Mouse (Mus musculus) frontal cortex, adult 2 months (tissue): ENCODE results near the gene Cuedc2. TPM values are rescaled to one million over a fixed set of nuclear protein-coding genes. Genes with fewer than 3 reads are reported as not detected.

Experiments used
- DNase-seq, 2 experiments: peaks; one replicate each; pipeline ENCODE4 v3.0.0; 2022; ENCODE audit warnings: low spot score in 1 of 2; ENCODE audit errors: extremely low spot score in 1 of 2
- polyA plus RNA-seq: library from polyadenylated mRNA; depleted of rRNA; stranded (reverse); fragments of >200 nt; gene quantifications from 2 replicates; pipeline ENCODE4 v1.2.3, GENCODE M21; 2012

Gene Cuedc2
- polyA plus RNA-seq, 1 experiment = 229 TPM

DNA sequence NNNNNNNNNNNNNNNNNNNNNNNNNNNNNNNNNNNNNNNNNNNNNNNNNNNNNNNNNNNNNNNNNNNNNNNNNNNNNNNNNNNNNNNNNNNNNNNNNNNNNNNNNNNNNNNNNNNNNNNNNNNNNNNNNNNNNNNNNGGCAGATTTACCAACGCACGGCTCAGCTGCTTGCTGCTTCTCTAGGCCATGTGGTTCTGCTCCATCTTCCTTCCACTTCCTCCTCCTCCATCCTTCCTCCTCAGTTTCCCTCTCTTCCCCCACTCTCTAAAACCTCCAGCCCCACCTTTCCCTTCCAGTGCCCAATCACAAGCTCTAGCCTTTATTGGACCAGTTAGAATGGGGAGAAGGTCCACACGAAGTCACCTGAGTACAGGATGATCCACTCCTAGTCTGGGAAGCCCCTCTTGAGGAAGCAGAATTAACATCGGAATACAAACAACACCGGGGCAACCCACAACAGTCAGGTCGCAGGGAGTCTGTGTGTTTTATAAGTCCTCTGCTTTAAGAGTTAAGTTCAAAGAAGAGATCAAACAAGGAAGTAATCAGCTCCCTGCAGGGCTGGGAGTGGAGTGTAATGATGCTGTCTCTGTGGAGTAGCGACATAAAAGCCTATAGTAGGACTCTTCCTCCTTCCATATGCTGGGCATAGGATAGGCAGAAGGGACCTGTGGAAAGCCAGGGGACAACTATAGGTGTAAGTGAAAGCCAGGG, 6.4 kb upstream of the Cuedc2 start:
- no peak for DNase-seq

DNA sequence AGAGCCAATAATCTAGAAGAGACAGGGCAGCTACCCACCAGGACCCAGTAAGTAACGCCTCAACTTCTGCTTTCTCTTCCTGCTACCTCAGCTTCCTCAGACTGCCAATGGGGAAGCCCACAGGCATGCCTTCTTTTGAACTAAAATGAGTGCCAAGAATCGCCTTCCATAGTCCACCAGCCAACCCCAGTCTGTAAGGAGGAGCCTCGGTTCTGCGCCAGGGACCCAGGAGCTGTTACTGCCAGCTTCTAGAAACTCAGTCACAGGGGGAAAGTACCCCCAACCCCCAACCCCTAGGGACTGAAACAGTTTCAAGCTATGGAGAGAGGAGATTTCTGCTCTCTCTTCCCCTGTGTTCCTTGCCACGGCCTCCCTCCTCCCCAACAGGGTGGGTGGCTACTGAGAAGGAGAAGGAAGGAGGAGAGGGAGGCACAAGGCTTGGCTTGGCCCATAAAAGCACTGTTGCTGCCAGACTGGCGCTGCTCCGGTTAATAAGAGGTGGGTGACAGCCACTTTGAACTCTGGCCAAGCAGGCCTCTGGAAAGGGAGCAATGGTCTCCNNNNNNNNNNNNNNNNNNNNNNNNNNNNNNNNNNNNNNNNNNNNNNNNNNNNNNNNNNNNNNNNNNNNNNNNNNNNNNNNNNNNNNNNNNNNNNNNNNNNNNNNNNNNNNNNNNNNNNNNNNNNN, 927 bp upstream of the Cuedc2 start:
- DNase-seq = no peak

DNA sequence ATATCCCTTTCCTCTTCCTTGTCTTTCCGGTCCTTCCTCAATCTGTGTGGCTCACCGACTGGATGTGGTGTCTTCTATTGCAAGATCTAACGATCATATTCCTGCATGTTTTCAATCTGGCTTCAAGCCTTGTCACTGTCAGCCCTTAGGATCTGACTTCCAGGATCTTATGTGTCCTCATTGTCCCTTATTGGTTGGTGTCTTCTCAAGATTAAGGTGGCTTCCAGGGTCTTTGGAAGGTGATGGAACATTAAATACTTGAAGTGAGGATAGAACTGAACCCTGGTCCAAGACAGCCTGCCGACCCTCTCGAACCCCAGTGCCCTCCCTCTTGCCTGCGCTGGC, 412 bp upstream of the Cuedc2 start:
- DNase-seq = no peak

DNA sequence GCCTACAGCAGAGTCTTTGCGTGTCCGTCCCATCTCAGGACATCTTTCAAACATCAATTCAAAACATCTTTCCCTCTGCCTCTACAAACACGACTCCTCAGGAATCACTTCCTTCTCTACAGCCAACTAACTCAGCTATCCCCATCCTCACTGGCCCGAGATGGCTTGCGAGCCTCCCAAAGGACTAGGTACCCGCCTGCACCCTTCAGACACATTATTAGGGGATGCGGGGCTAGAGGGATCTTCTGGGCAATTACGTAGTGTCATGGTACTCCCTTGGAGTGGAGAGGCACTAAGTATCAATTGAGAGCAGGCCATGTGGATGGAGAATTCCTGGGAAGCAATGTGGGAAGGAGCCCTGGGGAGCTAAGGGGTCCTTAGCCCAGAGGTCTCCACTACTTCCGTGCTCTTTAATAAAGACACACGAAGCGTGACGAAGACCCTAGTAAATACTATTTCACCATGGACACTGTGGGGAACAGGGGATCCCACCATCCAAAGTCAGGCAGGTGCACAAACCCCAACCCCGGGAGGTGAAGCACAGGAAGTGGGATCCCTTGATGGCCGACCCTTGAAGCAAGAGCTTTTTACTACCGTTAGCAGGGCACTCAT, 677 bp downstream of the Cuedc2 start:
- DNase-seq = no peak

DNA sequence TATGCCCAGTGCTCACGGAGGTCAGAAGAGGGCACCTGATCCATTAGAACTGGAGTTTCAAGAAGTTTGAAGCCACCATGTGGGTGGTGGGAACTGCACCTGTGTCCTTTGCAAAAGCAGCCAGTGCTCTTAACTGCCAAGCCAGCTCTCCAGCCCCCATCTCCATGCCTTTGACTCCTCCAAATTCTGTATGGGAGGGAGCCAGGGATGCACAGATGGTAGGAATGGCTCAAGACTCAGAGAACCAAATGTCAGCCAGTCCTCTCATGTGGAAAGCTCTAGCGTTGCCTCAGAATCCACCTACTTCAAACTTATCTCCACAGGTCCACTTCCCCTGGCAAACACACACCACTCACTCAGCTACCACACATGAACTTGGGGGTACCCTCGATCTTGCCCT, 4.6 kb downstream of the Cuedc2 start:
- no peak for DNase-seq

DNA sequence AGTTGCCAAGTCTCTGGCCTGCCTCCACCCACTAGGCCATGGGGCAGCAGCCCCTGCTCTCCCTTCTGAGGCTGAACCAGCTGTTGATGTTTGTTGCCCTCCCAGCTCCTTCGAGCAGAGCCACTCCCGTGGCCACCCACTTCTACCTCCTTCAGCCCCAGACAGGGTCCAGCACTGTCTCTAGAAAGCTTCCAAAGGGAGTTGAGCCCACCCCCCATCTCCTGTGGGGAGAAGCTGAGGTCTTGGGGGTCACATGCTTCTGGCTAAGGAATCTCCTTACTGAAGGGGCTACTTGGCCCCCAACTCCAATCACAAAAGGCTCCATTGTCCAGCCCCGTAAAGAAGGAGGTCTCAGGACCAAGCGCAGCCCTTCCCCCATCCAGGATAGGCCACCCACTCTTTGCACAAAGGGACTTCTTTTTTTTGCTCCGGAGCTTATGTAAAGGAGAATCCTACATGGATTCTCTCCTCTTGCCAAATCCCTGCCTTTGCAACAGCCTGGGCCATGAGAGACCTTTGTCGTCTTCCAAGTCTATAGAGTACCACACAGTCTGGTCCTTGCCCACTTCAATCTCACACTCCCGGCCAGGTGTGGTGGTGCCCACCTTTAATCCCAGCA, 5.7 kb downstream of the Cuedc2 start:
- no peak for DNase-seq

DNA sequence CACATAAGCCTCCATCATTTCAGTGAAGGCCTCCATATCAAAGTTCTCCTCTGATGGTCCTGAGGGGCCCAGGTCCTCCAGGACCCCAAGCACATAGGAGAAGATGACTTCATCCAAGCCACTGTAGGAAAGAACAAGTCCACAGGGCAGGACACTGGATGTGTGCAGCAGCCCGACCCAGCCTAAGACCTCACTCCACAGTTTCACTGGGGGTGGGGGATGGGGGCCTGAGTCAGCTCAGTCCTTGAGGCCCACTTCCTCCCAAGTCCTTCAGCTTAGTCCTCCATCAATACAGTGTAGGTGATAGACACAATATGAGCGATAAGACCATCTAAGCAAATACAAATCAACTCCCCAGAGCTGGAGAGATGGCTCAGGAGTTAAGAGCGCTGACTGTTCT, 6.6 kb downstream of the Cuedc2 start:
- DNase-seq = no peak

DNA sequence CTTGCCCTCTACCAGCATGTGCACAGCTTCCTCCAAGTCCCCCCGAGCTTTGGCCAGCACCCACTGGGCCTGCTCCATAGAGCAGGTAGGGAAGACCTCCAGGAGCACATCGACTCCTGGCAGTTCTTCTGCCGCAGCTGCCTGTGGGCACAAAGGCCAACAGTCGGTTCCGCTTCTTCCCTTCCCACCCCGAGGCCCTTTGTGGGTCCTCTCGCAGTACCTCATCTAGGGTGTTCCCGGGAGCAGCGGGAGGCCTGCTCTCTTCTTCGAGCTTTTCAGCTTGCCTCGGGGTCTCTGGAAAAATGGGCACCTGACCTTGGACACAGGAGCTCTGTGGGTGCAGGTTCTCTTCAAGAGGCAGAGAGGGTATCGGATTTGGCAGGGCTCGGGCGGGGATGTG, 7.2 kb downstream of the Cuedc2 start:
- DNase-seq = no peak

DNA sequence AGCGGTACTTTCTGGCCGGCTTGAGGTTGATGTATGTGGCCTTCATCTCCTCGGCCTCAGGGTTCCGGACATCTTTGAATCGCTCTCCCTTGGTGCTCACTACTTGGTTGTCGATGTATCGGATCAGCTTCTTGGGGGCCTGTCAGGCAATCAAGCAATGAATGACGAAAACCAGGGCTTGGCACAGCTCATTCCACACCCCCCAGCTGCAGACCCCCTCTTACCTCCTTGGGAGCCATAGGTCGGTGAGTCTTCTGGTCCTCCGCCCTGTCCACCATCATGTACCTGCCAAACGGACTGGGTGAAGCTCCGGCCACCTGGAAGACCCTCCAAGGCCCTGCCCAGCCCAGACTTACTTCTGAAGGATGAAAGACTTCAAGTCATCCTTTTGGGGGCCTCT, 7.8 kb downstream of the Cuedc2 start:
- no peak for DNase-seq

DNA sequence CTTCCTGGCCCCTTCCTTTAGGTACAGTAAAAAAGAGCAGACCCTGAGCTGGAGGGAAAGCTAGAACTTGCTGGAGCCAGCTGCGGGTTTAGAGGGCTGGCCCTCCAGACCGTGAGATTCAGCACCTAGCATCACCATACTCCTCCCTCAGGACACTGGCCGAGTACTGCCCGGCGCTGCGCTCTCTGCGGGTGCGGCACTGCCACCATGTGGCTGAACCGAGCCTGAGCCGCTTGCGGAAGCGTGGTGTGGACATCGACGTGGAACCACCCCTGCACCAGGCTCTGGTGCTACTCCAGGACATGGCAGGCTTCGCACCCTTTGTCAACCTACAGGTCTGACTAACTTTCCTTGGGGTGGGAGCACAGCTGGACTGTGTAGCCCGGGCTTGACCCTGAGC, 8.6 kb downstream of the Cuedc2 start:
- DNase-seq = peak in 1 of 2 experiments; percentile 86

DNA sequence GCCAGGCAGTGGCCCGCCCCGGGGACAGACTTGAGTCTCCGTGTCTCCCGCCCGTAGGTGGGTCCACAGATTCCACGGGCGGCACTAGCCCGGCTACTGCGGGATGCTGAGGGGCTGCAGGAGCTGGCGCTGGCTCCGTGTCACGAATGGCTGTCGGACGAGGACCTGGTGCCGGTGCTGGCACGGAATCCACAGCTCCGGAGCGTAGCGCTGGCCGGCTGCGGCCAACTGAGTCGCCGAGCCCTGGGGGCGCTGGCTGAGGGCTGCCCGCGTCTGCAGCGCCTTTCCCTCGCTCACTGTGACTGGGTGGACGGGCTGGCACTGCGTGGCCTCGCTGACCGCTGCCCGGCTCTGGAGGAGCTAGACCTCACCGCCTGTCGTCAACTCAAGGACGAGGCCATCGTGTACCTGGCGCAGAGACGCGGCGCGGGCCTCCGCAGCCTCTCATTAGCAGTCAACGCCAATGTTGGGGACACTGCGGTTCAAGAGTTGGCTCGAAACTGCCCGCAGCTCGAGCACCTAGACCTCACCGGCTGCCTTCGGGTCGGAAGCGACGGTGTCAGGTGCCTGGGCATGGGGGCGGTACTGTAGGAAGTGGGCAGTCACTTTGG, 9.4 kb downstream of the Cuedc2 start:
- no peak for DNase-seq

DNA sequence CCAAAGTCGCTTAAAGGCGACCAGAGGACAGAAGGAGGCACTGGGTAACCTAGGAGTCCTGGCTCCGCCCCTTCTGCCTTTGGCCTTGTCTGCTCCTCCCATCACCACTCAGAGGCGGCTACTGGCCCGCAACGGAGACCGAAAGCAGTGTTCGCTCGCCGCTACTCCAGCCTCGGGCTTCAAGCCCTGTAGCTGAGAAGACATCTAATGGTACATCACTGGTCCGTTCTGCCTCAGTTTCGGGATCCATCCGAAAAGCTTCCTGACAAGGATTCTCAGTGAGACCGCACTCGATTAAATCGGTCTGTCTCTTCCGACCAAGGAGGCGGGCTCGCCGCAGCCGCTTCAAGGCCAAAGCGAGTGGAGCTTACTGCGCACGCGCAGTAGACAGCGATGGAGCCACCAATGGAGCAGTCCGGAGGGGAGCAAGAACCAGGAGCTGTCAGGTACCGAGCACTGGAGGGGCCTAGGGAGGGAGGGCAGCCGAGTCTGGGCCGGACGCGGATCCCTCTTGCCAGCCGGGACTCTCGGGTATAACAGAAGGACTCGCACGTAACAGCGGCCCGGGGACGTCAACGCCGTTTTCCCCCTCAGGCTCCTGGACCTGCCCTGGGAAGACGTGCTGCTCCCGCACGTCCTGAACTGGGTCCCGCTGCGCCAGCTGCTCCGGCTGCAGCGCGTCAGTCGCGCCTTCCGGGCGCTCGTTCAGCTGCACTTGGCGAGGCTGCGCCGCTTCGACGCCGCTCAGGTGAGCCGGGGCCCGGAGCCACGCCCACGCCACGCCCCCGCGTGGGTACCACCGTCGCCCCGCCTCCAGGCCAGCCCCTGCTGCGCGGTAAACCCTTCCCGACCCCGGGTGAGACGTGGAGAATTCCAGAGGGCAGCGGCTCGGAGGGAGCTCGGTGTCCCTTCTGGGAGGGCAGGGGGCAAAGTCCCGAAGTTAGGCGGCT, 10.1 kb downstream of the Cuedc2 start, which contains the start of gene Fbxl15:
Gene Fbxl15, plus strand, starts transcription at position 104 of the 950 bp plus-strand sequence.
- DNase-seq = peak; percentile 92 to 96

DNA sequence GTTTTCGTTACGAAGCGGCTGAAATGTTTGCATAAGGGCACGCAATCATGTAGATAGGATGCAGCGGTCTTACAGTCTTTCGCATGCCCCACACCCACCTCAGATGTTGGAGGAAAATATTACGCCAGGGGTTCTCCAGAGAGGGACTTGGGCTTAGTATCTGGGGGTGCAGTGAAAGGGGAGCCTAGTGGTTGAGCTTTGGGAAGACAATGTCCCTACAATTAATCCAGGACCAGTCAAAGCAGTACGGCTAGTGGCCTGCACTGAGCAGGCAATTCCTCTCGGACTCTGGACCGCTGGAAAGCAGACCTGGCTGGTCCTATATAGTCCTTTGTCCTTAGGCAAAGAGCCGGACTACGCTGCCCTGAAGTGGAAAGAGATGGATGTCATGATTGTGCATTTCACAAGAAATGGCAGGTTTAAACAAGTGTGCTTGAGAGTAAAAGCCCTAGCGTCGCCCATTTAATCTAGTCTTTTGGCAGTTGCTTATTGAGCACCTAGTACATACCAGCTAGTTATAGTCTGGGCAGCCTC, 10.9 kb downstream of the Cuedc2 start:
- DNase-seq = no peak

DNA sequence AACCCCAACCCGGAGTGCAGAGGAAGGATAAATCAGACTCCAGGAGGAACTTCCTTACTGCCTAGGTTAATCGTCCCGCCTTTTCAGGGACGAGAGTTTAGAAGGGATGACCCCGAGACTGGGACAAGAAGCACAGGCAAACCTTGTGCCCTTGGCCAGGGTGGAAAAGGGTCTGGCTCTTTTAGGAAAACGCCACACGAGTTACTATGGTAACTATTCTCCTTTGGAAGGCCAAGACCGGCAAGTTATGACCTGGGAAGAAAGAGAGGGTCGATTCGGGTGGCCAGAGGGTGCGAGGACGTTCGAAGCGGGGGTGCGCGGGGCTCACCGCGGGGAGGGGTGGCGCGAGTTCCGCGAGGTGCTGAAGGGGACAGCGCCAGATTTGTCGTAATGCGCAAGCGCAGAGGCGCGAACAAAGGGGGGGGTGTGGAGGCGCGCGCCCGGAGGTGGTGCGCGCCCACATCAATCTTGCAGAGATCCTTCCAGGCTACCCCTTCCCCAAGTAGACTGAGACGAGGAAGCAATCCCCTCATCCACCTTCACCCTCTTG, 11.7 kb downstream of the Cuedc2 start, which contains the start of gene Psd:
Gene Psd, minus strand, starts transcription at position 401 of the 550 bp plus-strand sequence.
- DNase-seq = peak in 1 of 2 experiments; percentile 75

DNA sequence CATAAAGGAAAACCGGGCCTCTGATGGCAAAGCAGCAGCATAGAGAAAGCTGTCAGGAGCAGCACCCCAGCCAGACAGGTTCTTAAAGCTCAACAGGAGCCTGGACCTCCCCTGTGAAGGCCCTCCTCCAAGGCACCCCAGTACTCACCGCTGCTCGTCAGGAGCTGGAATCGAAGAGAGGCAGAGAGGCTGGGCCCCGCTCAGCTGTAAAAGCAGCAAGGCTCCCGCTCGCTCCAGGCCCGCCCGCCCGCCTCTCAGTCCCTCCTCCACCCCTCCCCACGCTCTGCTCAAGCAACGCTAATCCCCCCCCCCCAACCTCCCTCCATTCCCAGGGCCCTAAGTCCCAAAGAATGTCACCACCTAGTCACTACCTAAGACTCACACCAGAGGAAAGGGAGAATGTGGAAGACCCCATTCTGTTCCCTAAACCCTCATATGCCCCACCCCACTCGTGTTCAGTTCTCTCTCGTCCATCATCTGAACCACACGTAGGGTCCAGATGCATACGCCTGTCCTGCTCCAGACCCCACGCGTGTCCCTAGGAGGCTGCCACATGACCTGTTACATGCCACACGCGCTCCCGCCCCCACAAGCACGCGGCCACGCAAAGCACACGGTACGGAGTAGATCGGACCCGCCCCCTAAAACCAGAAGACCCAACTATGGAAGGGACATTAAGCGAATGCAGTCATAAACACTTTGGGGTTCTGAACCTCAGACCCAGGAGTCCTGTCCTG, 12.3 kb downstream of the Cuedc2 start:
- DNase-seq = no peak

DNA sequence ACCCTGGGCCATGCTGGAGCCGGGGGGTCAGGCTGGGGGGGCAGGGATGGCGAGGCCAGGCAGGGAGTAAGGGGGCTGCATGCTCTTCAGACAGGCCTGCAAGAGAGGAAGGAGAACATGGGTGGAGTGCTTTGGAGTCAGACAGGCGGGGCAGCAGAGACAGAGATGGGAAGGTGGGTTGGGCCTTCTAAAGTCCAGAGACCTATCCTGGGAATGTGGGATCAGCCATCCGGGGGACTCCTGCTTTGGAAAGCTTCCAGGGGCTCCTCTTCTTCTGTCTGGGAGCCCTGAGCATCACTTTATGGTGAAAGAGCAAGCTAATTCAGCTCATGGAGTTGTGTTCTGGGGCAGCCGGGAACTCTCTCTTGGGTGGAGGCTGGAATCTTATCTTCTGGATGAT, 13.6 kb downstream of the Cuedc2 start:
- no peak for DNase-seq

DNA sequence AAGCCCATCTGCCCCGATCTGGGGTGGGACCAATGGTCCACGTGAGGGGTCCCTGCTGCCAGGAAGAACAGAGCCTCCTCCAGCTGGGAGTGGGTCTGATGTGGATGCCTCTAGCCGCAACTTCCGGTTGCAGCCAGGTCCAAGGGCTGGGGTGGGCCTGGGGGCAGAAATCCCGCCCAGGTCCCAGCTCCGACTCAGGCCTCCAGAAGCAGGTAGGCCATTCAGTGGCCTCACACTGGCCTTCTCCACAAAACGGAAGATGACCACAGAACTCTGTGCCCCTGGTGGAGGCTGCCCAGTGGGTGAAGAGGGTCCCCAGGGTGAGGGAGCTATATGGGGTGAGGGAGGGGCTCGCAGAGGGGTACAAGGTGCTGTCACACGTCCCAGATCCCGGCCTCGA, 14.1 kb downstream of the Cuedc2 start:
- DNase-seq = no peak

DNA sequence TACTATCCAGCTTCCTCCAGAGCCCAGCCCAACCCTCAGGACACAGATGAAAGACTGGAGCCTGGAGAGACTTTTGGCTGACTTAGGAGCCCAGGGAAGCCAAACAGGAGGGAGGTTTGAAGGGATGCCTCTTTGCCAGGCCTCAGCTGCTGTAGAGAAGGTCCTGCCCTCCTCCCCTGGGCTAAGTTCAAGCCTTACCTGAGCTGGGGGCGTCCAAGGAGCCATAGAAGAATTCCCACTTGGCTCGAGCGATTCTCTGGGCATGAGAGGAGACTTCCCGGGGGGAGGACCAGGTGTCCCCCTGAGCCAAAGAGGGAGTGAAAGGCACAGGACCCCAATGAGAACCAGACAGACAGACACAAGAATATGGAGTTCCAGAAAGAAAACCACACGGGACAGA, 14.8 kb downstream of the Cuedc2 start:
- DNase-seq = no peak
